Mouse (Mus musculus): ENCODE data around the gene Ralgds.

DNA sequence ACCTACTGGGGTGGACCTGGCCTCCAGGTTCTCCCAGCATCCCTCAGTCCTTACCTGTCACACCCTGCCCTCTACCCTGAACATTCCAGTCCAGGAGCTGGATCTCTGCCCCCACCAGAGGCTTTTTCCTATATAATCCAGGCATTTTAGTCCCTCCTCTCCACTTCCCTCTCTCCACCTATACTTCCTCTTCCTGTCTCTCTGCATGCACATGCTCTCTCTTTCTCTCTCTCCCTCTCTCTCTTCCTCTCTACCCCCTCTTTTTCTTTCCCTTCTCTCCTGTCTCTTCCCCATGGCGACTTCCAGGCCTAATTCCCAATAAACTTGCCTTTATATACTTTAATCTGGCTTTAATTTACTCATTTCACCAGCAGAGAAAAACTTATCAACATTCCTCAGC, 75.6 kb downstream of the Ralgds start:
- TF ChIP-seq CTCF (IDR thresholded peaks at IDR 0.05; ENCODE audit: borderline replicate concordance, insufficient read depth, low read depth, low read length) (no peak), POLR2A (IDR thresholded peaks at IDR 0.05; ENCODE audit: borderline replicate concordance, insufficient read depth, low read length) (no peak)
